Mouse (Mus musculus) hematopoietic stem cell, adult 5-6 weeks (primary cell): ENCODE measurements at regions not wholly inside any gene's neighbourhood (a gene's known extent, or its start where the extent isn't known, plus 50 kb on each side); places are given as distances from the start of the nearest gene placed in this dataset.

ENCODE experiments used
- ATAC-seq, 2 experiments: fragments of 125-278 bp in 1 of 2; replicated peaks in 1 of 2; 2 replicates each; pipeline ENCODE4 v1.8.0; 2016 to 2017; ENCODE audit warnings: inconsistent platforms in 2 of 2, mild to moderate bottlenecking in 2 of 2, moderate number of reproducible peaks in 2 of 2, low read depth in 1 of 2, moderate TSS enrichment in 1 of 2; ENCODE audit not compliant: low FRiP score in 2 of 2, poor library complexity in 2 of 2, severe bottlenecking in 2 of 2, insufficient read depth in 1 of 2, low TSS enrichment in 1 of 2

- 0 out of 4 replicates have a peak, but pooled peaks of 1 of the 2 experiments have one; percentile 37 for ATAC-seq
Measured at GRCm38 (mm10) chr5:16424745-16425144, 128.6 kb upstream of the Hgf start.

- ATAC-seq, result no peak
Measured at GRCm38 (mm10) chr5:16425302-16425701, 128.0 kb upstream of the Hgf start.

GRCm38 (mm10) chr5:16426306-16426705, 127.0 kb upstream of the Hgf start:
- no peak for ATAC-seq

- peak; percentile 69 to 72; a peak in 3 of 4 replicates for ATAC-seq
Measured at GRCm38 (mm10) chr5:16434586-16434985, 118.7 kb upstream of the Hgf start.

- ATAC-seq, result 0 out of 4 replicates have a peak, but pooled peaks of 1 of the 2 experiments have one; percentile 29
Measured at GRCm38 (mm10) chr5:16445056-16445455, 108.2 kb upstream of the Hgf start.

GRCm38 (mm10) chr5:16446977-16447376, 106.3 kb upstream of the Hgf start:
- peak in 1 of 2 experiments; percentile 39; a peak in 1 of 4 replicates for ATAC-seq

GRCm38 (mm10) chr5:16461795-16462194, 91.5 kb upstream of the Hgf start:
- no peak for ATAC-seq

GRCm38 (mm10) chr5:16466266-16466665, 87.0 kb upstream of the Hgf start:
- peak in 1 of 2 experiments; percentile 30; a peak in 2 of 4 replicates for ATAC-seq

GRCm38 (mm10) chr5:16468560-16468959, 84.7 kb upstream of the Hgf start:
- ATAC-seq, result no peak

GRCm38 (mm10) chr5:16469221-16469620, 84.1 kb upstream of the Hgf start:
- ATAC-seq, result no peak

- peak; percentile 97 for ATAC-seq
Measured at GRCm38 (mm10) chr5:16469644-16470275, 83.5 kb upstream of the Hgf start.

GRCm38 (mm10) chr5:16470366-16470982, 82.8 kb upstream of the Hgf start:
- no peak for ATAC-seq

- no peak for ATAC-seq
Measured at GRCm38 (mm10) chr5:16487969-16488368, 65.3 kb upstream of the Hgf start.

- ATAC-seq, result no peak
Measured at GRCm38 (mm10) chr5:16489803-16490202, 63.5 kb upstream of the Hgf start.

GRCm38 (mm10) chr5:16499891-16500290, 53.4 kb upstream of the Hgf start:
- no peak for ATAC-seq
